Mouse (Mus musculus): ENCODE data around the gene Spata20.

DNA sequence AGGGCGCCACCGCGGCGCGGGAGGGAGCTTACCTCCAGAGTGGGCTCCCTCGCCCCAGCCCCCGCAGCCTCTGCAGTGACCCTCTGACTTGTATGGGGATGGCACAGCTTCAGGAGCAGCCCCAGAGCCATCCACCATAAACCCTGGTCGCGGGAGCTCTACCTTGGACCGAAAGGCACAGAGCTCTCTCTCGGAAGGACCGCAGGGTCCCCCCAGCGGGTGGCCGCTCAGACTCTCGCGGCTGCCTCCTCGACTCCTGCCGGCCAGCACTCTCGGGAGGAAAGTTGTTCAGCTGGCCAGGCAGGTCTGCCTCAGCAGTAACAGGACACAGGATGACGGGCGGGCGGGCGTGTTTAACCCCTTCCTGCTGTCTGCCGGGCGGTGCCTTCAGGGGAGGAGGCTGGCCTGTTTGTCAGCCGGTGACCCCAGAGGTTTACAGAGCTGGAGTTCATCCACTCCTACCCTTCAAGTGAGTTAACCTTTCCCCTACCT lies 13.7 kb upstream of the Spata20 start, which contains the start of gene Epn3:
- TF ChIP-seq POLR2A (IDR thresholded peaks at IDR 0.05; ENCODE audit: insufficient read depth, low read depth, low read length) (no peak), CTCF (IDR thresholded peaks at IDR 0.05; ENCODE audit: insufficient read depth, low read depth, low read length) (no peak)

Data from olfactory bulb, adult 2 months (tissue).